ENCODE assay signal across 5 mouse cellular contexts in the genomic region with DNA sequence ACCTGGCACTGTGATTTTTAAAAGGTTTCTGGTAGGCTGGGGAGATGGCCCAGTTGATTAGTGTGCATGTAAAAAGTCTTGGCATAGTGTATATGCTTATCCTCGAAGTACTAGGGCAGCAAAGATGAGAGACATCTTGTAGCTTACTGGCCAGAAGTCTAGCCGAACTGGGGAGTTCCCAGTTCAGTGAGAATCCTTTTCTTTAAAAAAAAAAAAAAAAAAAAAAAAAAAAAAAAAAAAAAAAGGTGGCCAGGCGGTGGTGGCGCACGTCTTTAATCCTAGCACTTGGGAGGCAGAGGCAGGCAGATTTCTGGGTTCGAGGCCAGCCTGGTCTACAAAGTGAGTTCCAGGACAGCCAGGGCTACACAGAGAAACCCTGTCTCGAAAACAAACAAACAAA. TPM values are rescaled to one million over a fixed set of nuclear protein-coding genes. Genes with fewer than 3 reads are reported as not detected.
"Had no signal": no experiment of that assay in that cellular context is flagged by ENCODE, and none has a peak within 500 bp of the region (broad histone marks: within the 10 kb centered on the region; RNA-seq: fewer than 3 reads in every experiment).

No protein-coding gene starts in this region.

RNA-seq across cellular contexts. Expression of gene Cenpi, which starts 3.3 kb away (rescaled TPM):
- polyA plus RNA-seq: liver, adult 2 months had no signal

RNA-seq across cellular contexts. Expression of gene Tmem35a, which starts 16.2 kb away (rescaled TPM):
- total RNA-seq: megakaryocyte progenitor cell, adult 5-6 weeks; megakaryocyte, adult 5-6 weeks; monocyte, adult 5-6 weeks had no signal
- polyA plus RNA-seq: macrophage had no signal
